Mouse (Mus musculus) G1E (cell line): Measurements from ENCODE around the gene Agbl4.

Experiments used
- CTCF ChIP-seq: IDR thresholded peaks from 2 replicates; pipeline ENCODE4 v1.5.1; 2012; ENCODE audit warnings: low read depth, low read length, inconsistent platforms, mixed read lengths
- GATA1 ChIP-seq: IDR thresholded peaks from 2 replicates; pipeline ENCODE4 v1.6.1; 2012; ENCODE audit warnings: borderline replicate concordance, low read length, inconsistent platforms, mixed read lengths
- TAL1 ChIP-seq: conservative IDR thresholded peaks from 2 replicates; pipeline ENCODE4 v1.6.1; 2012; ENCODE audit warnings: low read depth, low read length, inconsistent platforms, mixed read lengths

- no peak for TF ChIP-seq GATA1
- TF ChIP-seq CTCF, result no peak
- TF ChIP-seq TAL1, result no peak
Observed at GRCm38 (mm10) chr4:111701381-111701780, 1303.9 kb downstream of the Agbl4 start.
